Comparison of ENCODE assay signal across 8 mouse cellular contexts in genomic region chr19:46573990-46574389, GRCm38 (mm10). TPM values are rescaled to one million over a fixed set of nuclear protein-coding genes. Genes with fewer than 3 reads are reported as not detected.
DNase-seq lines count a peak whose midpoint lies in the region; ATAC-seq and TF ChIP-seq lines count a peak whose summit lies in the region.

No protein-coding gene starts in this region.

- no peak overlapping the region; the same call in 1 of the 2 replicates for H3K27ac ChIP-seq in kidney, embryonic 16.5 days (ENCODE audit: low read length)
- no peak overlapping the region for H3K27ac ChIP-seq in embryonic facial prominence, embryonic 15.5 days (replicated peaks)
- H3K27ac ChIP-seq in intestine, postnatal 0 days (ENCODE audit: low read depth, low read length) = no peak overlapping the region
- no peak overlapping the region for H3K27ac ChIP-seq in neural tube, embryonic 13.5 days (replicated peaks)

- peak overlapping the region; percentile 67 for H3K4me2 ChIP-seq in kidney, embryonic 16.5 days (replicated peaks; ENCODE audit: low read depth, low read length)
- H3K4me2 ChIP-seq in embryonic facial prominence, embryonic 15.5 days (replicated peaks) = peak overlapping the region; percentile 67
- peak overlapping the region; percentile 94 for H3K4me2 ChIP-seq in intestine, postnatal 0 days (replicated peaks; ENCODE audit: low read depth)
- peak overlapping the region; percentile 91 for H3K4me2 ChIP-seq in neural tube, embryonic 13.5 days

- no peak for DNase-seq in kidney, postnatal 36 days
- no peak for DNase-seq in layer of hippocampus, adult 9-10 months (ENCODE audit: low spot score)
- DNase-seq in yolk sac, embryonic 10.5 days (ENCODE audit: low spot score) = no peak
- no peak for DNase-seq in urinary bladder, postnatal 10 days (ENCODE audit: low spot score)

- H3K9me3 ChIP-seq in kidney, embryonic 16.5 days (ENCODE audit: low read length) = no peaks in the 10 kb centered on the region
- no peaks in the 10 kb centered on the region for H3K9me3 ChIP-seq in embryonic facial prominence, embryonic 15.5 days (replicated peaks)
- no peaks in the 10 kb centered on the region for H3K9me3 ChIP-seq in intestine, postnatal 0 days (ENCODE audit: control insufficient read depth)
- H3K9me3 ChIP-seq in neural tube, embryonic 13.5 days = no peaks in the 10 kb centered on the region

- 37% methylated on average over 6 of the region's 6 CpGs for WGBS in kidney, embryonic 16.5 days
- 37% methylated on average over 6 of the region's 6 CpGs for WGBS in embryonic facial prominence, embryonic 15.5 days
- 30% methylated on average over 6 of the region's 6 CpGs for WGBS in intestine, postnatal 0 days
- WGBS in neural tube, embryonic 13.5 days = 49% methylated on average over 6 of the region's 6 CpGs

- no peak for TF ChIP-seq CTCF in intestine, postnatal 0 days (IDR thresholded peaks at IDR 0.05; ENCODE audit: low read depth)

- H3K27me3 ChIP-seq in kidney, embryonic 16.5 days (ENCODE audit: insufficient read depth, low read length) = no peaks in the 10 kb centered on the region
- no peaks in the 10 kb centered on the region for H3K27me3 ChIP-seq in embryonic facial prominence, embryonic 15.5 days
- no peaks in the 10 kb centered on the region for H3K27me3 ChIP-seq in intestine, postnatal 0 days (replicated peaks; ENCODE audit: control insufficient read depth, insufficient read depth, low read length)
- no peaks in the 10 kb centered on the region for H3K27me3 ChIP-seq in neural tube, embryonic 13.5 days

- peaks cover 28% of the 10 kb centered on the region for H3K4me1 ChIP-seq in kidney, embryonic 16.5 days (ENCODE audit: insufficient read depth, low read length)
- peaks cover 24% of the 10 kb centered on the region for H3K4me1 ChIP-seq in embryonic facial prominence, embryonic 15.5 days
- H3K4me1 ChIP-seq in intestine, postnatal 0 days (replicated peaks; ENCODE audit: control insufficient read depth, insufficient read depth, low read length) = no peaks in the 10 kb centered on the region
- H3K4me1 ChIP-seq in neural tube, embryonic 13.5 days (replicated peaks) = peaks cover 30% of the 10 kb centered on the region

- H3K36me3 ChIP-seq in kidney, embryonic 16.5 days (ENCODE audit: insufficient read depth, low read length) = no peaks in the 10 kb centered on the region
- no peaks in the 10 kb centered on the region for H3K36me3 ChIP-seq in embryonic facial prominence, embryonic 15.5 days
- no peaks in the 10 kb centered on the region for H3K36me3 ChIP-seq in intestine, postnatal 0 days (ENCODE audit: control insufficient read depth, insufficient read depth)
- no peaks in the 10 kb centered on the region for H3K36me3 ChIP-seq in neural tube, embryonic 13.5 days

- no peak for ATAC-seq in kidney, embryonic 16.5 days (ENCODE audit: low FRiP score, low TSS enrichment)
- ATAC-seq in embryonic facial prominence, embryonic 15.5 days (ENCODE audit: insufficient number of reproducible peaks, low FRiP score, low TSS enrichment, low read depth) = no peak
- no peak for ATAC-seq in intestine, postnatal 0 days
- ATAC-seq in neural tube, embryonic 13.5 days (ENCODE audit: low read depth) = no peak

- H3K9ac ChIP-seq in kidney, embryonic 16.5 days (replicated peaks; ENCODE audit: low read length) = peak overlapping the region; percentile 79
- no peak overlapping the region; the same call in 1 of the 2 replicates for H3K9ac ChIP-seq in embryonic facial prominence, embryonic 15.5 days
- 0 out of 2 replicates have a peak overlapping the region, but pooled peaks have one; percentile 43 for H3K9ac ChIP-seq in intestine, postnatal 0 days (ENCODE audit: low read depth, low read length)
- H3K9ac ChIP-seq in neural tube, embryonic 13.5 days = peak overlapping the region; percentile 79

- peak overlapping the region; percentile 84 for H3K4me3 ChIP-seq in kidney, embryonic 16.5 days (ENCODE audit: low read length)
- peak overlapping the region; percentile 64 for H3K4me3 ChIP-seq in embryonic facial prominence, embryonic 15.5 days (replicated peaks)
- H3K4me3 ChIP-seq in intestine, postnatal 0 days (ENCODE audit: low read depth, low read length) = peak overlapping the region; percentile 58
- peak overlapping the region; percentile 85 for H3K4me3 ChIP-seq in neural tube, embryonic 13.5 days

RNA-seq across cellular contexts. Expression of gene Sfxn2, which starts 0.8 kb away (rescaled TPM):
- polyA plus RNA-seq in kidney, embryonic 16.5 days (2015; fragmentation: Nextera tagmentation; extraction: Ambion mirVana) = 39.4 and 41.1 TPM in 2 replicates
- 21.8 and 21.9 TPM in 2 replicates for polyA plus RNA-seq in embryonic facial prominence, embryonic 15.5 days (2015; fragmentation: Nextera tagmentation; extraction: Ambion mirVana)
- polyA plus RNA-seq in intestine, postnatal 0 days (2015; fragmentation: Nextera tagmentation; extraction: Ambion mirVana) = 5.2 and 6.2 TPM in 2 replicates
- polyA plus RNA-seq in neural tube, embryonic 13.5 days (2015; fragmentation: Nextera tagmentation; extraction: Ambion mirVana) = 10.6 and 12.9 TPM in 2 replicates

RNA-seq across cellular contexts. Expression of gene Arl3, which starts 1.0 kb away (rescaled TPM):
- 142 and 148 TPM in 2 replicates for polyA plus RNA-seq in kidney, embryonic 16.5 days (2015; fragmentation: Nextera tagmentation; extraction: Ambion mirVana)
- 149 TPM in 2 replicates for polyA plus RNA-seq in embryonic facial prominence, embryonic 15.5 days (2015; fragmentation: Nextera tagmentation; extraction: Ambion mirVana)
- 21.1 and 25.6 TPM in 2 replicates for polyA plus RNA-seq in intestine, postnatal 0 days (2015; fragmentation: Nextera tagmentation; extraction: Ambion mirVana)
- 208 and 217 TPM in 2 replicates for polyA plus RNA-seq in neural tube, embryonic 13.5 days (2015; fragmentation: Nextera tagmentation; extraction: Ambion mirVana)

RNA-seq across cellular contexts. Expression of gene Wbp1l, which starts 24.9 kb away (rescaled TPM):
- 53.4 and 54.4 TPM in 2 replicates for polyA plus RNA-seq in kidney, embryonic 16.5 days (2015; fragmentation: Nextera tagmentation; extraction: Ambion mirVana)
- 50.1 and 55.2 TPM in 2 replicates for polyA plus RNA-seq in embryonic facial prominence, embryonic 15.5 days (2015; fragmentation: Nextera tagmentation; extraction: Ambion mirVana)
- 33.1 and 35.2 TPM in 2 replicates for polyA plus RNA-seq in intestine, postnatal 0 days (2015; fragmentation: Nextera tagmentation; extraction: Ambion mirVana)
- polyA plus RNA-seq in neural tube, embryonic 13.5 days (2015; fragmentation: Nextera tagmentation; extraction: Ambion mirVana) = 38.0 and 43.2 TPM in 2 replicates
